Mouse (Mus musculus): Measurements from ENCODE around the gene Gm17332. TPM values are rescaled to one million over a fixed set of nuclear protein-coding genes. Genes with fewer than 3 reads are reported as not detected.
A peak's percentile ranks its signal among the peaks of the same experiment; 100 is the strongest.

Gene Gm17332
- polyA plus RNA-seq (2014; fragmentation: Nextera tagmentation; extraction: Ambion mirVana): not detected in 2 replicates

GRCm38 (mm10) chr11:31182362-31182761, at the start of gene Gm17332:
TSS of gene Gm17332 (minus strand) at chr11:31182462.
- Histone ChIP-seq H3K4me1 (ENCODE audit: control insufficient read depth, insufficient read depth, low read length) (no peaks in the 10 kb centered on the region), H3K27ac (ENCODE audit: low read depth, low read length) (no peak within 1 kb of the TSS), H3K4me3 (ENCODE audit: low read depth, low read length) (no peak within 1 kb of the TSS), H3K9me3 (replicated peaks; ENCODE audit: control insufficient read depth, low read length) (no peaks in the 10 kb centered on the region; the same call in 1 of the 2 replicates), H3K36me3 (ENCODE audit: control insufficient read depth, insufficient read depth, low read length) (no peaks in the 10 kb centered on the region), H3K27me3 (ENCODE audit: control insufficient read depth, insufficient read depth, low read length) (no peaks in the 10 kb centered on the region), H3K4me2 (no peak within 1 kb of the TSS), H3K9ac (ENCODE audit: low read depth, low read length) (no peak within 1 kb of the TSS)
- no peak for ATAC-seq (replicated peaks; ENCODE audit: insufficient number of reproducible peaks, low FRiP score, low TSS enrichment)

- Histone ChIP-seq H3K9ac (ENCODE audit: low read depth, low read length) (no peak overlapping the region), H3K4me3 (ENCODE audit: low read depth, low read length) (no peak overlapping the region), H3K4me2 (no peak overlapping the region), H3K4me1 (ENCODE audit: control insufficient read depth, insufficient read depth, low read length) (no peaks in the 10 kb centered on the region), H3K9me3 (replicated peaks; ENCODE audit: control insufficient read depth, low read length) (no peaks in the 10 kb centered on the region), H3K27ac (ENCODE audit: low read depth, low read length) (no peak overlapping the region), H3K36me3 (ENCODE audit: control insufficient read depth, insufficient read depth, low read length) (no peaks in the 10 kb centered on the region), H3K27me3 (ENCODE audit: control insufficient read depth, insufficient read depth, low read length) (no peaks in the 10 kb centered on the region)
- WGBS (ENCODE audit: insufficient replicate concordance): 29% methylated on average over 4 of the region's 4 CpGs
- ATAC-seq (replicated peaks; ENCODE audit: insufficient number of reproducible peaks, low FRiP score, low TSS enrichment): no peak
These were observed 47.7 kb upstream of the Gm17332 start for GRCm38 (mm10) chr11:31229966-31230365.

GRCm38 (mm10) chr11:31225359-31225758, 43.1 kb upstream of the Gm17332 start:
- Histone ChIP-seq H3K9me3 (replicated peaks; ENCODE audit: control insufficient read depth, low read length) (no peaks in the 10 kb centered on the region), H3K4me3 (ENCODE audit: low read depth, low read length) (no peak overlapping the region), H3K4me1 (ENCODE audit: control insufficient read depth, insufficient read depth, low read length) (no peaks in the 10 kb centered on the region), H3K36me3 (ENCODE audit: control insufficient read depth, insufficient read depth, low read length) (no peaks in the 10 kb centered on the region), H3K9ac (ENCODE audit: low read depth, low read length) (no peak overlapping the region), H3K27ac (ENCODE audit: low read depth, low read length) (no peak overlapping the region), H3K4me2 (no peak overlapping the region), H3K27me3 (ENCODE audit: control insufficient read depth, insufficient read depth, low read length) (no peaks in the 10 kb centered on the region)
- ATAC-seq (replicated peaks; ENCODE audit: insufficient number of reproducible peaks, low FRiP score, low TSS enrichment): no peak
- WGBS (ENCODE audit: insufficient replicate concordance): 85% methylated on average over 1 of the region's 1 CpGs

GRCm38 (mm10) chr11:31218009-31218408, 35.7 kb upstream of the Gm17332 start:
- no peak overlapping the region for H3K4me3 ChIP-seq (ENCODE audit: low read depth, low read length)
- H3K4me1 ChIP-seq (ENCODE audit: control insufficient read depth, insufficient read depth, low read length): no peaks in the 10 kb centered on the region
- H3K27ac ChIP-seq (ENCODE audit: low read depth, low read length): no peak overlapping the region
- H3K4me2 ChIP-seq: no peak overlapping the region
- H3K27me3 ChIP-seq (ENCODE audit: control insufficient read depth, insufficient read depth, low read length): no peaks in the 10 kb centered on the region
- no peak for ATAC-seq (replicated peaks; ENCODE audit: insufficient number of reproducible peaks, low FRiP score, low TSS enrichment)
- H3K36me3 ChIP-seq (ENCODE audit: control insufficient read depth, insufficient read depth, low read length): no peaks in the 10 kb centered on the region
- H3K9ac ChIP-seq (ENCODE audit: low read depth, low read length): no peak overlapping the region
- no peaks in the 10 kb centered on the region for H3K9me3 ChIP-seq (replicated peaks; ENCODE audit: control insufficient read depth, low read length)

- Histone ChIP-seq H3K4me3 (ENCODE audit: low read depth, low read length) (no peak overlapping the region), H3K4me1 (ENCODE audit: control insufficient read depth, insufficient read depth, low read length) (no peaks in the 10 kb centered on the region), H3K27ac (ENCODE audit: low read depth, low read length) (no peak overlapping the region), H3K4me2 (no peak overlapping the region), H3K36me3 (ENCODE audit: control insufficient read depth, insufficient read depth, low read length) (no peaks in the 10 kb centered on the region), H3K27me3 (ENCODE audit: control insufficient read depth, insufficient read depth, low read length) (no peaks in the 10 kb centered on the region), H3K9ac (ENCODE audit: low read depth, low read length) (no peak overlapping the region), H3K9me3 (replicated peaks; ENCODE audit: control insufficient read depth, low read length) (no peaks in the 10 kb centered on the region)
- WGBS (ENCODE audit: insufficient replicate concordance): 72% methylated on average over 3 of the region's 3 CpGs
- ATAC-seq (replicated peaks; ENCODE audit: insufficient number of reproducible peaks, low FRiP score, low TSS enrichment): no peak
These were observed 13.5 kb upstream of the Gm17332 start for GRCm38 (mm10) chr11:31195621-31196363.

GRCm38 (mm10) chr11:31194761-31195160, 12.5 kb upstream of the Gm17332 start:
- ATAC-seq (replicated peaks; ENCODE audit: insufficient number of reproducible peaks, low FRiP score, low TSS enrichment): no peak

GRCm38 (mm10) chr11:31170052-31170646, 12.1 kb downstream of the Gm17332 start:
- Histone ChIP-seq H3K36me3 (ENCODE audit: control insufficient read depth, insufficient read depth, low read length) (no peaks in the 10 kb centered on the region), H3K27ac (ENCODE audit: low read depth, low read length) (no peak overlapping the region), H3K4me2 (peak overlapping the region; percentile 77), H3K9me3 (replicated peaks; ENCODE audit: control insufficient read depth, low read length) (no peaks in the 10 kb centered on the region), H3K9ac (ENCODE audit: low read depth, low read length) (no peak overlapping the region), H3K4me1 (ENCODE audit: control insufficient read depth, insufficient read depth, low read length) (no peaks in the 10 kb centered on the region), H3K4me3 (ENCODE audit: low read depth, low read length) (no peak overlapping the region), H3K27me3 (ENCODE audit: control insufficient read depth, insufficient read depth, low read length) (no peaks in the 10 kb centered on the region)
- 6% methylated on average over 4 of the region's 4 CpGs for WGBS (ENCODE audit: insufficient replicate concordance)
- ATAC-seq (replicated peaks; ENCODE audit: insufficient number of reproducible peaks, low FRiP score, low TSS enrichment): peak; percentile 49

More at GRCm38 (mm10) chr11:31194761-31195160, 12.5 kb upstream of the Gm17332 start:
- no peak overlapping the region for H3K4me3 ChIP-seq (ENCODE audit: low read depth, low read length)
- no peak overlapping the region for H3K27ac ChIP-seq (ENCODE audit: low read depth, low read length)
- WGBS (ENCODE audit: insufficient replicate concordance): 66% methylated on average over 2 of the region's 2 CpGs
- H3K9me3 ChIP-seq (replicated peaks; ENCODE audit: control insufficient read depth, low read length): no peaks in the 10 kb centered on the region
- no peak overlapping the region for H3K9ac ChIP-seq (ENCODE audit: low read depth, low read length)
- no peaks in the 10 kb centered on the region for H3K4me1 ChIP-seq (ENCODE audit: control insufficient read depth, insufficient read depth, low read length)
- H3K27me3 ChIP-seq (ENCODE audit: control insufficient read depth, insufficient read depth, low read length): no peaks in the 10 kb centered on the region
- no peaks in the 10 kb centered on the region for H3K36me3 ChIP-seq (ENCODE audit: control insufficient read depth, insufficient read depth, low read length)
- H3K4me2 ChIP-seq: no peak overlapping the region

- no peak overlapping the region for H3K9ac ChIP-seq (ENCODE audit: low read depth, low read length)
- peak overlapping the region; percentile 77 for H3K4me2 ChIP-seq
- peak; percentile 55; the same call in 1 of the 2 replicates for ATAC-seq (replicated peaks; ENCODE audit: insufficient number of reproducible peaks, low FRiP score, low TSS enrichment)
- WGBS (ENCODE audit: insufficient replicate concordance): 5% methylated on average over 21 of the region's 21 CpGs
- H3K36me3 ChIP-seq (ENCODE audit: control insufficient read depth, insufficient read depth, low read length): no peaks in the 10 kb centered on the region
- H3K27me3 ChIP-seq (ENCODE audit: control insufficient read depth, insufficient read depth, low read length): no peaks in the 10 kb centered on the region
- H3K9me3 ChIP-seq (replicated peaks; ENCODE audit: control insufficient read depth, low read length): no peaks in the 10 kb centered on the region
- H3K27ac ChIP-seq (ENCODE audit: low read depth, low read length): no peak overlapping the region
- H3K4me3 ChIP-seq (ENCODE audit: low read depth, low read length): peak overlapping the region; percentile 48
- H3K4me1 ChIP-seq (ENCODE audit: control insufficient read depth, insufficient read depth, low read length): no peaks in the 10 kb centered on the region
These were observed 12.9 kb downstream of the Gm17332 start for GRCm38 (mm10) chr11:31169161-31170051.

All from heart, embryonic 11.5 days (tissue).